Mouse (Mus musculus): ENCODE results near the gene Sft2d2.

Gene Sft2d2

GRCm38 (mm10) chr1:165193880-165194661 lies at the start of gene Sft2d2:
TSS of gene Sft2d2 (minus strand) at chr1:165194438.
- peak; percentile 58 to 66 for DNase-seq (ENCODE audit: low spot score in 2 of 2)

GRCm38 (mm10) chr1:165236321-165237298 lies 42.4 kb upstream of the Sft2d2 start, which contains the start of gene Tiprl:
TSS of gene Tiprl (minus strand) at chr1:165236996.
- peak; percentile 96 to 99 for DNase-seq (ENCODE audit: low spot score in 2 of 2)

- no peak for DNase-seq (ENCODE audit: low spot score in 2 of 2)
Observed at GRCm38 (mm10) chr1:165235846-165236245, 41.6 kb upstream of the Sft2d2 start.

- no peak for DNase-seq (ENCODE audit: low spot score in 2 of 2)
Observed at GRCm38 (mm10) chr1:165233806-165234205, 39.6 kb upstream of the Sft2d2 start.

GRCm38 (mm10) chr1:165230691-165231090 lies 36.5 kb upstream of the Sft2d2 start:
- DNase-seq (ENCODE audit: low spot score in 2 of 2), result no peak

GRCm38 (mm10) chr1:165229577-165229976 lies 35.3 kb upstream of the Sft2d2 start:
- DNase-seq (ENCODE audit: low spot score in 2 of 2), result no peak

- no peak for DNase-seq (ENCODE audit: low spot score in 2 of 2)
Observed at GRCm38 (mm10) chr1:165217023-165217589, 22.9 kb upstream of the Sft2d2 start.

GRCm38 (mm10) chr1:165215831-165216230 lies 21.6 kb upstream of the Sft2d2 start:
- DNase-seq (ENCODE audit: low spot score in 2 of 2), result no peak

GRCm38 (mm10) chr1:165205591-165205990 lies 11.4 kb upstream of the Sft2d2 start:
- DNase-seq (ENCODE audit: low spot score in 2 of 2), result no peak

- DNase-seq (ENCODE audit: low spot score in 2 of 2), result no peak
Observed at GRCm38 (mm10) chr1:165203488-165204035, 9.3 kb upstream of the Sft2d2 start.

- DNase-seq (ENCODE audit: low spot score in 2 of 2), result no peak
Observed at GRCm38 (mm10) chr1:165201445-165202012, 7.3 kb upstream of the Sft2d2 start.

GRCm38 (mm10) chr1:165200748-165201147 lies 6.5 kb upstream of the Sft2d2 start:
- no peak for DNase-seq (ENCODE audit: low spot score in 2 of 2)

- DNase-seq (ENCODE audit: low spot score in 2 of 2), result no peak
Observed at GRCm38 (mm10) chr1:165199639-165200038, 5.4 kb upstream of the Sft2d2 start.

GRCm38 (mm10) chr1:165198951-165199350 lies 4.7 kb upstream of the Sft2d2 start:
- no peak for DNase-seq (ENCODE audit: low spot score in 2 of 2)

GRCm38 (mm10) chr1:165197875-165198274 lies 3.6 kb upstream of the Sft2d2 start:
- DNase-seq (ENCODE audit: low spot score in 2 of 2), result no peak

- DNase-seq (ENCODE audit: low spot score in 2 of 2), result no peak
Observed at GRCm38 (mm10) chr1:165195396-165195960, 1.2 kb upstream of the Sft2d2 start.

GRCm38 (mm10) chr1:165194662-165195013 lies 400 bp upstream of the Sft2d2 start:
- no peak for DNase-seq (ENCODE audit: low spot score in 2 of 2)

GRCm38 (mm10) chr1:165193426-165193825 lies 812 bp downstream of the Sft2d2 start:
- no peak for DNase-seq (ENCODE audit: low spot score in 2 of 2)

- no peak for DNase-seq (ENCODE audit: low spot score in 2 of 2)
Observed at GRCm38 (mm10) chr1:165192714-165193264, 1.4 kb downstream of the Sft2d2 start.

- DNase-seq (ENCODE audit: low spot score in 2 of 2), result no peak
Observed at GRCm38 (mm10) chr1:165192102-165192501, 2.1 kb downstream of the Sft2d2 start.

- peak in 1 of 2 experiments; percentile 34 for DNase-seq (ENCODE audit: low spot score in 2 of 2)
Observed at GRCm38 (mm10) chr1:165191611-165192010, 2.6 kb downstream of the Sft2d2 start.
